Mouse (Mus musculus) neutrophil, adult 5-6 weeks (primary cell): ENCODE data around the gene Trappc2l. TPM values are rescaled to one million over a fixed set of nuclear protein-coding genes. Genes with fewer than 3 reads are reported as not detected.

ENCODE experiments used
- ATAC-seq: fragments of 151-379, 151-347 bp; 2 replicates; pipeline ENCODE4 v1.8.0; 2017; ENCODE audit warnings: mild to moderate bottlenecking, moderate TSS enrichment; ENCODE audit not compliant: insufficient number of reproducible peaks, poor library complexity, low FRiP score, severe bottlenecking; ENCODE audit errors: extremely low read depth
- total RNA-seq: library from RNA; stranded (forward); fragments of 200-1000 nt; gene quantifications from 2 replicates; pipeline ENCODE4 v1.2.3, GENCODE M21; 2017

Trappc2l gene
- total RNA-seq, 1 experiment from 2014 or later, result 23.7 TPM

- no peak for ATAC-seq
Observed at GRCm38 (mm10) chr8:122644175-122644954, 32.9 kb downstream of the Trappc2l start.

- no peak for ATAC-seq
Observed at GRCm38 (mm10) chr8:122646337-122646736, 34.9 kb downstream of the Trappc2l start.

GRCm38 (mm10) chr8:122648192-122648970 is 36.9 kb downstream of the Trappc2l start:
- ATAC-seq, result no peak

GRCm38 (mm10) chr8:122651326-122651921 is 40.0 kb downstream of the Trappc2l start:
- no peak for ATAC-seq

GRCm38 (mm10) chr8:122652643-122653042 is 41.2 kb downstream of the Trappc2l start:
- ATAC-seq, result no peak

- ATAC-seq, result no peak
Observed at GRCm38 (mm10) chr8:122654768-122655167, 43.3 kb downstream of the Trappc2l start.

- ATAC-seq, result no peak
Observed at GRCm38 (mm10) chr8:122656056-122656999, 44.9 kb downstream of the Trappc2l start.

- ATAC-seq, result no peak
Observed at GRCm38 (mm10) chr8:122658149-122658806, 46.8 kb downstream of the Trappc2l start.

- ATAC-seq, result no peak
Observed at GRCm38 (mm10) chr8:122658807-122659160, 47.3 kb downstream of the Trappc2l start.

GRCm38 (mm10) chr8:122660022-122660421 is 48.6 kb downstream of the Trappc2l start:
- no peak for ATAC-seq

- no peak for ATAC-seq
Observed at GRCm38 (mm10) chr8:122661138-122661537, 49.7 kb downstream of the Trappc2l start.

GRCm38 (mm10) chr8:122661894-122662293 is 50.5 kb downstream of the Trappc2l start:
- ATAC-seq, result no peak

- ATAC-seq, result no peak
Observed at GRCm38 (mm10) chr8:122663106-122663505, 51.7 kb downstream of the Trappc2l start.

GRCm38 (mm10) chr8:122663670-122664069 is 52.2 kb downstream of the Trappc2l start:
- ATAC-seq, result no peak

- ATAC-seq, result no peak
Observed at GRCm38 (mm10) chr8:122665221-122665620, 53.8 kb downstream of the Trappc2l start.

- no peak for ATAC-seq
Observed at GRCm38 (mm10) chr8:122665667-122666316, 54.4 kb downstream of the Trappc2l start.
